Mouse (Mus musculus): ENCODE results near the gene Wipi2.

- TF ChIP-seq CTCF (IDR thresholded peaks at IDR 0.05; ENCODE audit: low read depth) = peak; percentile 71
- no peak for TF ChIP-seq EP300 (optimal IDR thresholded peaks at IDR 0.05)
These were observed 45.6 kb downstream of the Wipi2 start for GRCm38 (mm10) chr5:142673082-142673481.

Data from stomach, postnatal 0 days (tissue).